Mouse (Mus musculus): ENCODE data around the gene Cdk5rap3. TPM values are rescaled to one million over a fixed set of nuclear protein-coding genes. Genes with fewer than 3 reads are reported as not detected.

The Cdk5rap3 gene
- polyA plus RNA-seq, 2 experiments from 2014 or later, result 82.3 to 119 TPM

Other genes starting within 250 kb of the Cdk5rap3 start
- 10 to 100 TPM; 11.7 to 21.8 TPM for gene Snx11, start 138.9 kb downstream of the Cdk5rap3 start, polyA plus RNA-seq (2017; shearing (Covaris generic))
- gene Cbx1, start 127.4 kb downstream of the Cdk5rap3 start, polyA plus RNA-seq (2017; shearing (Covaris generic)), result 10 to 100 TPM; 50.8 to 52.7 TPM
- gene Nfe2l1, start 86.5 kb downstream of the Cdk5rap3 start, polyA plus RNA-seq (2017; shearing (Covaris generic)), result 10 to 100 TPM; 21.3 to 26.1 TPM
- gene Copz2, start 66.6 kb downstream of the Cdk5rap3 start, polyA plus RNA-seq (2017; shearing (Covaris generic)), result not detected
- gene Prr15l, start 11.6 kb upstream of the Cdk5rap3 start, polyA plus RNA-seq (2017; shearing (Covaris generic)), result 1 to 10 TPM in 1 of 2 experiments, under 1 TPM in 1; 0.48 to 1.5 TPM
- 10 to 100 TPM; 28.5 to 48.5 TPM for gene Pnpo, start 27.5 kb upstream of the Cdk5rap3 start, polyA plus RNA-seq (2017; shearing (Covaris generic))
- 10 to 100 TPM; 19.5 to 22.9 TPM for gene Sp2, start 66.5 kb upstream of the Cdk5rap3 start, polyA plus RNA-seq (2017; shearing (Covaris generic))
- gene Sp6, start 96.9 kb upstream of the Cdk5rap3 start, polyA plus RNA-seq (2017; shearing (Covaris generic)), result 1 to 10 TPM; 1.7 to 3.0 TPM
- gene Scrn2, start 113.4 kb upstream of the Cdk5rap3 start, polyA plus RNA-seq (2017; shearing (Covaris generic)), result 10 to 100 TPM in 1 of 2 experiments, 1 to 10 TPM in 1; 7.3 to 14.8 TPM
- not detected for gene Lrrc46, start 124.9 kb upstream of the Cdk5rap3 start, polyA plus RNA-seq (2017; shearing (Covaris generic))
- 10 to 100 TPM; 60.9 to 82.9 TPM for gene Mrpl10, start 125.1 kb upstream of the Cdk5rap3 start, polyA plus RNA-seq (2017; shearing (Covaris generic))
- gene Osbpl7, start 134.1 kb upstream of the Cdk5rap3 start, polyA plus RNA-seq (2017; shearing (Covaris generic)), result 10 to 100 TPM; 24.9 to 46.4 TPM
- 1 to 10 TPM; 2.2 TPM for gene Tbx21, start 198.8 kb upstream of the Cdk5rap3 start, polyA plus RNA-seq (2017; shearing (Covaris generic))
- under 1 TPM in 1 of 2 experiments, not detected in 1; 0.09 TPM for gene Tbkbp1, start 235.0 kb upstream of the Cdk5rap3 start, polyA plus RNA-seq (2017; shearing (Covaris generic))